Mouse (Mus musculus): ENCODE data around the gene Pde12. TPM values are rescaled to one million over a fixed set of nuclear protein-coding genes. Genes with fewer than 3 reads are reported as not detected.

The Pde12 gene
- total and polyA plus RNA-seq, 2 experiments from 2014 or later: 4.9 to 9.4 TPM

- no peak for DNase-seq (ENCODE audit: low spot score)
- no peak overlapping the region for H3K27ac ChIP-seq (ENCODE audit: low read depth)
- peaks cover 8% of the 10 kb centered on the region for H3K36me3 ChIP-seq (replicated peaks; ENCODE audit: control insufficient read depth, insufficient read depth, low read length)
- H3K9ac ChIP-seq (replicated peaks; ENCODE audit: low read depth, low read length): no peak overlapping the region
- H3K4me1 ChIP-seq (ENCODE audit: control insufficient read depth, insufficient read depth): peaks cover 25% of the 10 kb centered on the region
- ATAC-seq (ENCODE audit: insufficient read depth, low read depth): no peak
- no peak overlapping the region for H3K4me2 ChIP-seq (ENCODE audit: low read depth, low read length)
- no peak for TF ChIP-seq CTCF (IDR thresholded peaks at IDR 0.05; ENCODE audit: low read depth)
- no peak for TF ChIP-seq EP300 (IDR thresholded peaks at IDR 0.05; ENCODE audit: low read depth)
- no peaks in the 10 kb centered on the region for H3K27me3 ChIP-seq (ENCODE audit: control insufficient read depth, insufficient read depth, low read length)
- no peak overlapping the region for H3K4me3 ChIP-seq (ENCODE audit: low read depth, low read length)
- H3K9me3 ChIP-seq (replicated peaks; ENCODE audit: control insufficient read depth, low read length): no peaks in the 10 kb centered on the region
Observed at GRCm38 (mm10) chr14:26670964-26671363, 1.3 kb upstream of the Pde12 start.

- H3K27ac ChIP-seq (ENCODE audit: low read depth): peak overlapping the region; percentile 92
- H3K4me3 ChIP-seq (ENCODE audit: low read depth, low read length): peak overlapping the region; percentile 91
- peak; percentile 39 for ATAC-seq (ENCODE audit: insufficient read depth, low read depth)
- no peaks in the 10 kb centered on the region for H3K9me3 ChIP-seq (replicated peaks; ENCODE audit: control insufficient read depth, low read length)
- WGBS: under 1% methylated on average over 73 of the region's 73 CpGs
- TF ChIP-seq EP300 (IDR thresholded peaks at IDR 0.05; ENCODE audit: low read depth) (no peak), CTCF (IDR thresholded peaks at IDR 0.05; ENCODE audit: low read depth) (no peak)
- H3K36me3 ChIP-seq (replicated peaks; ENCODE audit: control insufficient read depth, insufficient read depth, low read length): peaks cover 22% of the 10 kb centered on the region
- peak overlapping the region; percentile 97 for H3K4me2 ChIP-seq (ENCODE audit: low read depth, low read length)
- DNase-seq (ENCODE audit: low spot score): no peak
- H3K27me3 ChIP-seq (ENCODE audit: control insufficient read depth, insufficient read depth, low read length): no peaks in the 10 kb centered on the region
- H3K9ac ChIP-seq (replicated peaks; ENCODE audit: low read depth, low read length): peak overlapping the region; percentile 84
- H3K4me1 ChIP-seq (ENCODE audit: control insufficient read depth, insufficient read depth): peaks cover 25% of the 10 kb centered on the region
Observed at GRCm38 (mm10) chr14:26668371-26669291, 1.1 kb downstream of the Pde12 start.

GRCm38 (mm10) chr14:26667991-26668370 is 1.7 kb downstream of the Pde12 start:
- Histone ChIP-seq H3K36me3 (replicated peaks; ENCODE audit: control insufficient read depth, insufficient read depth, low read length) (peaks cover 22% of the 10 kb centered on the region), H3K9me3 (replicated peaks; ENCODE audit: control insufficient read depth, low read length) (no peaks in the 10 kb centered on the region), H3K4me2 (ENCODE audit: low read depth, low read length) (peak overlapping the region; percentile 97), H3K27me3 (ENCODE audit: control insufficient read depth, insufficient read depth, low read length) (no peaks in the 10 kb centered on the region), H3K4me3 (ENCODE audit: low read depth, low read length) (peak overlapping the region; percentile 91), H3K4me1 (ENCODE audit: control insufficient read depth, insufficient read depth) (peaks cover 25% of the 10 kb centered on the region), H3K9ac (replicated peaks; ENCODE audit: low read depth, low read length) (peak overlapping the region; percentile 84), H3K27ac (ENCODE audit: low read depth) (peak overlapping the region; percentile 92)
- TF ChIP-seq CTCF (IDR thresholded peaks at IDR 0.05; ENCODE audit: low read depth) (no peak), EP300 (IDR thresholded peaks at IDR 0.05; ENCODE audit: low read depth) (no peak)
- WGBS: 13% methylated on average over 6 of the region's 6 CpGs
- DNase-seq (ENCODE audit: low spot score): no peak
- no peak for ATAC-seq (ENCODE audit: insufficient read depth, low read depth)

GRCm38 (mm10) chr14:26663851-26664250 is 5.8 kb downstream of the Pde12 start:
- DNase-seq (ENCODE audit: low spot score): no peak
- Histone ChIP-seq H3K4me1 (ENCODE audit: control insufficient read depth, insufficient read depth) (peaks cover 19% of the 10 kb centered on the region), H3K4me3 (ENCODE audit: low read depth, low read length) (no peak overlapping the region), H3K36me3 (replicated peaks; ENCODE audit: control insufficient read depth, insufficient read depth, low read length) (peaks cover 26% of the 10 kb centered on the region), H3K27ac (ENCODE audit: low read depth) (no peak overlapping the region), H3K9ac (replicated peaks; ENCODE audit: low read depth, low read length) (no peak overlapping the region), H3K27me3 (ENCODE audit: control insufficient read depth, insufficient read depth, low read length) (no peaks in the 10 kb centered on the region), H3K4me2 (ENCODE audit: low read depth, low read length) (no peak overlapping the region), H3K9me3 (replicated peaks; ENCODE audit: control insufficient read depth, low read length) (no peaks in the 10 kb centered on the region)
- no peak for TF ChIP-seq CTCF (IDR thresholded peaks at IDR 0.05; ENCODE audit: low read depth)
- TF ChIP-seq EP300 (IDR thresholded peaks at IDR 0.05; ENCODE audit: low read depth): no peak
- 88% methylated on average over 2 of the region's 2 CpGs for WGBS
- ATAC-seq (ENCODE audit: insufficient read depth, low read depth): no peak

GRCm38 (mm10) chr14:26662488-26662887 is 7.2 kb downstream of the Pde12 start:
- Histone ChIP-seq H3K9ac (replicated peaks; ENCODE audit: low read depth, low read length) (no peak overlapping the region), H3K36me3 (replicated peaks; ENCODE audit: control insufficient read depth, insufficient read depth, low read length) (peaks cover 34% of the 10 kb centered on the region), H3K27ac (ENCODE audit: low read depth) (no peak overlapping the region), H3K4me2 (ENCODE audit: low read depth, low read length) (no peak overlapping the region), H3K4me1 (ENCODE audit: control insufficient read depth, insufficient read depth) (peaks cover 12% of the 10 kb centered on the region), H3K27me3 (ENCODE audit: control insufficient read depth, insufficient read depth, low read length) (no peaks in the 10 kb centered on the region), H3K4me3 (ENCODE audit: low read depth, low read length) (no peak overlapping the region), H3K9me3 (replicated peaks; ENCODE audit: control insufficient read depth, low read length) (no peaks in the 10 kb centered on the region)
- DNase-seq (ENCODE audit: low spot score): no peak
- 63% methylated on average over 2 of the region's 2 CpGs for WGBS
- no peak for ATAC-seq (ENCODE audit: insufficient read depth, low read depth)
- no peak for TF ChIP-seq CTCF (IDR thresholded peaks at IDR 0.05; ENCODE audit: low read depth)
- TF ChIP-seq EP300 (IDR thresholded peaks at IDR 0.05; ENCODE audit: low read depth): no peak

Measured in heart, postnatal 0 days (tissue).